Mouse (Mus musculus) liver, postnatal 0 days (tissue): ENCODE data around the gene Efna2. TPM values are rescaled to one million over a fixed set of nuclear protein-coding genes. Genes with fewer than 3 reads are reported as not detected.

Experiments
- ATAC-seq: fragments of 200-750 bp; cut with Nextera tagmentation; 2 replicates; pipeline ENCODE4 v1.8.0; 2017; ENCODE audit warnings: mild to moderate bottlenecking, moderate library complexity
- DNase-seq: peaks from one replicate; pipeline ENCODE4 v3.0.0-alpha.2; 2016
- H3K27ac ChIP-seq: fragments of 300-500 bp; sonication (generic); 2 replicates; pipeline ENCODE4 v1.5.1; 2014; ENCODE audit warnings: antibody characterized with exemption, moderate library complexity, mild to moderate bottlenecking, low read depth
- H3K27me3 ChIP-seq: fragments of 300-500 bp; sonication (generic); 2 replicates; pipeline ENCODE4 v1.6.1; 2014; ENCODE audit warnings: low read length, control low read depth, mixed read lengths; ENCODE audit not compliant: insufficient read depth
- H3K36me3 ChIP-seq: fragments of 300-500 bp; sonication (generic); replicated peaks from 2 replicates; pipeline ENCODE4 v1.6.1; 2014; ENCODE audit warnings: mild to moderate bottlenecking, control low read depth, low read length, moderate library complexity, mixed read lengths; ENCODE audit not compliant: insufficient read depth
- H3K4me1 ChIP-seq: fragments of 300-500 bp; sonication (generic); 2 replicates; pipeline ENCODE4 v1.6.1; 2014; ENCODE audit warnings: antibody characterized with exemption, mild to moderate bottlenecking, control low read depth; ENCODE audit not compliant: insufficient read depth
- H3K4me2 ChIP-seq: fragments of 300-500 bp; sonication (generic); 2 replicates; pipeline ENCODE4 v1.6.1; 2014; ENCODE audit warnings: low read depth, mild to moderate bottlenecking, low read length, moderate library complexity, mixed read lengths
- H3K4me3 ChIP-seq: fragments of 300-500 bp; sonication (generic); 2 replicates; pipeline ENCODE4 v1.5.1; 2014; ENCODE audit warnings: low read depth, low read length
- H3K9ac ChIP-seq: fragments of 300-500 bp; sonication (generic); replicated peaks from 2 replicates; pipeline ENCODE4 v1.6.1; 2014; ENCODE audit warnings: mild to moderate bottlenecking, moderate library complexity
- H3K9me3 ChIP-seq: fragments of 300-500 bp; sonication (generic); 2 replicates; pipeline ENCODE4 v1.6.1; 2016; ENCODE audit warnings: mild to moderate bottlenecking, control low read depth, low read length, mixed read lengths
- CTCF ChIP-seq: sonication (generic); IDR thresholded peaks from 2 replicates; pipeline ENCODE4 v1.5.1; 2016; ENCODE audit warnings: antibody characterized with exemption, low read depth
- EP300 ChIP-seq: IDR thresholded peaks from 2 replicates; pipeline ENCODE4 v1.6.1; 2016; ENCODE audit warnings: antibody characterized with exemption, low read depth, mild to moderate bottlenecking
- WGBS: fragments of 180-500 bp; shearing (Covaris S2); extraction: QIAGEN DNeasy Blood & Tissue Kit; methylation state at CpG from one replicate; pipeline ENCODE4 v1.1.7; 2014; ENCODE audit not compliant: insufficient replicate concordance; 5-methylcytosine and 5-hydroxymethylcytosine counted together
- polyA plus RNA-seq: library from polyadenylated mRNA; unstranded; fragments of >200 nt; fragmentation: Nextera tagmentation; extraction: Ambion mirVana; gene quantifications from 2 replicates; pipeline ENCODE4 v1.2.1, GENCODE M21; 2015

Efna2 gene
- polyA plus RNA-seq, 1 experiment from 2014 or later, result 0.18 TPM

DNA sequence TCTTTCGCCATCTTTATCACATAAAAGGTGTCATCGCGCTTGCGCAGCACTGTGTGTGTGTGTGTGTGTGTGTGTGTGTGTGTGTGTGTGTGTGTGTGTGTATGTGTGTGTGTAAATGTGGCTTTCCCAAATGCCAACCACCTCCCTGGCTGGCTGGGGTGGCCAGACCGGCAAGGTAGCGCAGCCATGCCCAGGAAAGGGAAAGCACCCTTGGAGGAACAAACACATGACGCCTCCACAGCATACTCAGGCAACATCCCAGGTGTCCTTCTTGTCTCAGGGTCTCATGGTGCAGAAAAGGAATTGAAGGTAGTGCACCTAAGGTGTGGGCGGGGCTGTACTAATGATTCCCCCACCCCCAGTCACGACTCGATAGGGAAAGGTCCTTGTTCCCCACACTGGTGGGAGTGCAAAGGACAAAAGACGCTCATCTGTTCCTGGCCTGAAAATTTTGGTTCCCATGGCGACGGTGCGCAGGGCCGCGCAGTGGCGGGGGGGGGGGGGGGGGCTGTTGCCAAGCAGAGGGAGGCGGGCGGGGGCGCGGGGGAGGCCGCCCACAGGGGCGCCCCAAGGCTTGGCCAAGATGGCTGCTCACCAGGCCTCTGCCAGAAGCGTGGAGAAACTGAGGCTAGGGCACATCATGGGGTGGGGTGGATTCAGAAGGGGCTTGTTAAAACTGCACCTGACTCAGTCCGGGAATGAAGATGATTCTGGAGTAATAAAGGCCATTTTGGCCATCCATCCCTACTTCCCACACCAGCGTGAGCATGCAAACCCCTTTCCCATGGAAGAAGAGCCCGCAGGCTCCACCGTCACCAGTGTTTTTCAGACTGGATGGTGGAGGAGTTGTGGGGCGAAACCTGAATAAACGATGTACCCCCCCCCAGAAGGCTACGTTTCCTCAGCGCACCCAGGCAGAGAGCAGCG is 41.4 kb upstream of the Efna2 start:
- H3K4me2 ChIP-seq, result peak overlapping the region; percentile 96
- peak overlapping the region; percentile 56 for H3K4me3 ChIP-seq
- peaks cover 37% of the 10 kb centered on the region for H3K27me3 ChIP-seq
- 8% methylated on average over 25 of the region's 33 CpGs for whole genome bisulfite sequencing
- TF ChIP-seq CTCF (no peak), EP300 (no peak)
- DNase-seq (no peak), ATAC-seq (no peak)
- H3K9ac ChIP-seq, result no peak overlapping the region
- no peaks in the 10 kb centered on the region for H3K36me3 ChIP-seq
- H3K4me1 ChIP-seq, result peaks cover 50% of the 10 kb centered on the region
- no peaks in the 10 kb centered on the region for H3K9me3 ChIP-seq
- H3K27ac ChIP-seq, result no peak overlapping the region

DNA sequence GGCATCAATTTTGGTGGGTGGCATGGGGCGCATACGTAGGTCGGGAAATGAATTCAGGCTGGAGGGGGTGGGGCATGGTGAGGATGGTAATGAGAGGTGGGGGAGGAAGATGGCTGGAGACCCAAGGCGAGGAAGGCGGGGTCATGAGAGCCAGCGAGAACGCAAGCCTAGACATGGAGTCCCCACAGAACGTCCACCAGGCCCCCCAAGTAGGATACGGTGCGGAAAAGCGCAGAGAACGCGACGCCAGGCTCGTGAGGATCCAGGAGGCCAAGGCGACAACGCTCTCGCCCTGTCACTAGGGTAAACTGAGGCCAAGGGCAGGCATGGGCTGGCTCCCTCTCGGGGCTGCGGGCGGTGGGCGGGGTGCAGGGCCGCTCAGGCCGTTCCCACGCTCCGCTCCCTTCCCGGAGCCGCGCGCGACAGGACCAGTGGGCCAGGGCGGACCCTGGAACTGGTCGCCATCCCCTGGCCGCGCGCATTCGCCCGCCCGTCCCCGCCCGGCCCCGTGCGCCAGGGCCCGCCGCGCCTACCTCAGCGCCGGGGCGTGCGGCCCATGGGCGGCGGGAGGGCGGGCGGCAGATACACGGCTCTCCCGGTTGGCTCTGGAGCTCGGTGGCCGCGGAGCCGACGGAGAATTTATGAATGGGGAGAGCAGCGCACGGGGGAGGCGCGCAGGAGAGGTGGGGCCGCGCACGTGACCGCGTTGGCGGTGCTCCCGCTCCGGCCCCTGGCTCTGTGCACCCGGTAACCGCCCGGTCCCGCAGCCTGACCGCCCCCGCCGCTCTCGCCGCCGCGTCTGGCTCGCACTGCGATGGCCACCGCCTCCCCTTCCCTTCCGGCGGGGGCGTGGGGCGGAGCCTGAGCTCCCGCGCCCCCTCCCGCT is 40.5 kb upstream of the Efna2 start, which contains the start of gene Atp5d:
TSS of gene Atp5d (plus strand) at position 80 of the 886 bp plus-strand sequence.
- 5% methylated on average over 47 of the region's 94 CpGs for WGBS

GRCm38 (mm10) chr10:80139439-80139775 is 39.9 kb upstream of the Efna2 start:
- WGBS, result 0% methylated on average over 10 of the region's 10 CpGs
- H3K9ac ChIP-seq, result peak overlapping the region; percentile 59
- peaks cover 10% of the 10 kb centered on the region for H3K36me3 ChIP-seq
- ATAC-seq (no peak), DNase-seq (no peak)
- peaks cover 37% of the 10 kb centered on the region for H3K27me3 ChIP-seq
- H3K9me3 ChIP-seq, result no peaks in the 10 kb centered on the region
- no peak overlapping the region for H3K27ac ChIP-seq
- peak overlapping the region; percentile 96 for H3K4me2 ChIP-seq
- peaks cover 54% of the 10 kb centered on the region for H3K4me1 ChIP-seq
- H3K4me3 ChIP-seq, result peak overlapping the region; percentile 56
- no peak for TF ChIP-seq EP300
- no peak for TF ChIP-seq CTCF

More for the DNA sequence above, 40.5 kb upstream of the Efna2 start, which contains the start of gene Atp5d:
- H3K9ac ChIP-seq, result peak within 1 kb of the TSS; percentile 59
- H3K4me2 ChIP-seq, result peak within 1 kb of the TSS; percentile 96
- H3K27me3 ChIP-seq, result peaks cover 37% of the 10 kb centered on the region
- TF ChIP-seq CTCF (no peak), EP300 (no peak)
- no peak within 1 kb of the TSS for H3K27ac ChIP-seq
- peak within 1 kb of the TSS; percentile 56 for H3K4me3 ChIP-seq
- no peaks in the 10 kb centered on the region for H3K9me3 ChIP-seq
- peaks cover 4% of the 10 kb centered on the region for H3K36me3 ChIP-seq
- H3K4me1 ChIP-seq, result peaks cover 54% of the 10 kb centered on the region
- DNase-seq, result peak; percentile 67
- 0 out of 2 replicates have a peak, but pooled peaks have one; percentile 1 for ATAC-seq

DNA sequence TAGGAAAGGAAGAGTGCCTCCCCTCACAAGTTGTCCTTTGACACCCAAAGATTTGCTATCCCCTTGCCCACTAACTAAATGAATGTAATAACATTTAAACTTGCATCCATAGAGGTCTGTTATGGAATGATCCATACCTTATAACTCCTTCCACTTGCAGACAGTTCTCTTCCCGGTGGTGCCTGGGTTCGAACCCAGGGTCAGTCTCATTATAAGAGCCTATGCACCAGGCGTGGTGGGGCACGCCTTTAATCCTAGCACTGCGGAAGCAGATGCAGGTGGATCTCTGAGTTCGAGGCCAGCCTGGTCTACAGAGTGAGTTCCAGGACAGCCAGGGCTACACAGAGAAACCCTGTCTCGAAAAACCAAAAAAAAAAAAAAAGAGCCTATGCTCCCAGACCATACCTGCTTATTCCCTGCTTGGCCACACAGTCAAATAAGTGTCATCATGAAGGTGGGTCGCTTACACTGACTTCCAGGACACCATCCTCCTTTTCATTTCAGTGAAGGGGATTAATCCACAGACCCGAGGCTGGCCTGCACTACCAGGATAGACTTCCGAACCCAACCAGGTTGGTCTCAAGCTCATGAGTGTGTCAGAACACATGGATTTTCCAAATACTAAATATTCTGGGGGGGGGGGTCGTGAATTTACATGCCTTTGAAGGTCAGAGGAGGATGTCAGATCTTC is 39.2 kb upstream of the Efna2 start:
- ATAC-seq (no peak), DNase-seq (no peak)
- no peak for TF ChIP-seq EP300
- peaks cover 54% of the 10 kb centered on the region for H3K4me1 ChIP-seq
- H3K9me3 ChIP-seq, result no peaks in the 10 kb centered on the region
- no peak overlapping the region for H3K4me2 ChIP-seq
- H3K27me3 ChIP-seq, result peaks cover 37% of the 10 kb centered on the region
- 74% methylated on average over 11 of the region's 11 CpGs for WGBS
- H3K36me3 ChIP-seq, result peaks cover 16% of the 10 kb centered on the region
- H3K9ac ChIP-seq, result no peak overlapping the region
- no peak overlapping the region for H3K27ac ChIP-seq
- no peak overlapping the region for H3K4me3 ChIP-seq

DNA sequence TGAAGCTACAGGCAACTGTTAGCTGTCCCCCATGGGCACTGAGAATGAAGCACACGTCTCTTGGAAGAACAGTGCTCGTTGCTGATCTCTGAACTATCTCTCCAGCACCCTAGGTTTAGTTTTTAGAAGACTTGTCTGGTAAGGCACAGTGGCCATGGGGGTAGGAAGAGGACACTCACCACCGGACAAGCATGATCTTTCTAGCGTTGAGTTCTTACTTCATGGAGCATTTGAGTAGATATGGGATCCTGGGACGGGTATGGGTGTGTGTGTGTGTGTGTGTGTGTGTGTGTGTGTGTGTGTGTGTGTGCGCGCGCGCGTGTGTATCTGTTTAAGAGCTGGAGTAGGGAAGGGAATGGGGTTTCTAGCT is 38.6 kb upstream of the Efna2 start, which contains the start of gene Cbarp:
TSS of gene Cbarp (minus strand) at position 170 of the 370 bp plus-strand sequence.
- H3K36me3 ChIP-seq, result peaks cover 20% of the 10 kb centered on the region
- H3K4me1 ChIP-seq, result peaks cover 59% of the 10 kb centered on the region

More for the DNA sequence above, 38.6 kb upstream of the Efna2 start, which contains the start of gene Cbarp:
- H3K4me2 ChIP-seq, result peak within 1 kb of the TSS; percentile 96
- no peak for ATAC-seq
- H3K9me3 ChIP-seq, result no peaks in the 10 kb centered on the region
- 75% methylated on average over 10 of the region's 10 CpGs for WGBS
- DNase-seq, result no peak
- H3K9ac ChIP-seq, result peak within 1 kb of the TSS; percentile 33
- H3K27ac ChIP-seq, result peak within 1 kb of the TSS; percentile 97
- H3K4me3 ChIP-seq, result peak within 1 kb of the TSS; percentile 71
- TF ChIP-seq EP300, result no peak
- no peak for TF ChIP-seq CTCF
- peaks cover 37% of the 10 kb centered on the region for H3K27me3 ChIP-seq
